Mouse (Mus musculus) embryonic facial prominence, embryonic 15.5 days (tissue): Measurements from ENCODE around the gene Tmem63c. TPM values are rescaled to one million over a fixed set of nuclear protein-coding genes. Genes with fewer than 3 reads are reported as not detected.
A peak's percentile ranks its signal among the peaks of the same experiment; 100 is the strongest.

ENCODE experiments used
- ATAC-seq: fragments of 200-750 bp; cut with Nextera tagmentation; 2 replicates; pipeline ENCODE4 v1.8.0; 2017; ENCODE audit warnings: low read depth, moderate TSS enrichment; ENCODE audit not compliant: insufficient number of reproducible peaks, low FRiP score, low TSS enrichment
- H3K27ac ChIP-seq: fragments of 300-500 bp; sonication (generic); replicated peaks from 2 replicates; pipeline ENCODE4 v1.5.1; 2015; ENCODE audit warnings: mild to moderate bottlenecking, inconsistent platforms
- H3K27me3 ChIP-seq: fragments of 300-500 bp; sonication (generic); 2 replicates; pipeline ENCODE4 v1.6.1; 2015; ENCODE audit warnings: inconsistent platforms
- H3K36me3 ChIP-seq: fragments of 300-500 bp; sonication (generic); 2 replicates; pipeline ENCODE4 v1.6.1; 2015; ENCODE audit warnings: mild to moderate bottlenecking, inconsistent platforms
- H3K4me1 ChIP-seq: fragments of 300-500 bp; sonication (generic); 2 replicates; pipeline ENCODE4 v1.6.1; 2015; ENCODE audit warnings: inconsistent platforms
- H3K4me2 ChIP-seq: fragments of 300-500 bp; sonication (generic); replicated peaks from 2 replicates; pipeline ENCODE4 v1.6.1; 2015; ENCODE audit warnings: mild to moderate bottlenecking, inconsistent platforms
- H3K4me3 ChIP-seq: fragments of 300-500 bp; sonication (generic); replicated peaks from 2 replicates; pipeline ENCODE4 v1.5.1; 2015; ENCODE audit warnings: mild to moderate bottlenecking, inconsistent platforms
- H3K9ac ChIP-seq: fragments of 300-500 bp; sonication (generic); 2 replicates; pipeline ENCODE4 v1.6.1; 2015; ENCODE audit warnings: inconsistent platforms
- H3K9me3 ChIP-seq: fragments of 300-500 bp; sonication (generic); replicated peaks from 2 replicates; pipeline ENCODE4 v1.6.1; 2016; ENCODE audit warnings: inconsistent platforms
- WGBS: fragments of 180-500 bp; shearing (Covaris S2); methylation state at CpG from one replicate; pipeline ENCODE4 v1.1.7; 2015; 5-methylcytosine and 5-hydroxymethylcytosine counted together
- polyA plus RNA-seq: library from polyadenylated mRNA; unstranded; fragments of >200 nt; fragmentation: Nextera tagmentation; extraction: Ambion mirVana; gene quantifications from 2 replicates; pipeline ENCODE4 v1.2.1, GENCODE M21; 2015

The Tmem63c gene
- 0.16 and 0.28 TPM in 2 replicates for polyA plus RNA-seq

DNA sequence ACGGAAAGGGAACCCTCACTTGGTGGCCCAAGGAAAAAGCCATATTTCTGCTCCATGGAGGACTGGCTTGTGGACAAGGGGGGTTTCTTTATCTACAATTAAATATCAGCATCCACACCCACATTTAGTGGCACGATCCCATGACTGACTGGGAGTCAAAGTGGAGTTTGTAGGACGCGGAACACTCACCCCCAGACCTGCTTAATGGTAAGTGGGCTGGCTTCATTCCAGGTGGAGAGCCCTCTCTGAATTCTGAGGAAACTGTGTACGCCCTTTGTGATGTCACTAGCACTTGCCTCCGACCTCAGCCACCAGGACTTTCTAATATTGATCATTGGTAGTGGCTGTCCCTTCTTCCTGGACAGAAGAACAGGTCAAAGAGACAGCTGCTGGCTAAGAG, at the start of gene Tmem63c:
TSS of gene Tmem63c (plus strand) at position 301 of the 400 bp plus-strand sequence.
- H3K27me3 ChIP-seq: peaks cover 2% of the 10 kb centered on the region
- no peaks in the 10 kb centered on the region for H3K36me3 ChIP-seq
- ATAC-seq: no peak
- no peak within 1 kb of the TSS for H3K4me3 ChIP-seq
- 78% methylated on average over 6 of the region's 6 CpGs for WGBS
- H3K4me1 ChIP-seq: no peaks in the 10 kb centered on the region
- H3K9ac ChIP-seq: no peak within 1 kb of the TSS
- H3K27ac ChIP-seq: no peak within 1 kb of the TSS
- no peak within 1 kb of the TSS for H3K4me2 ChIP-seq
- H3K9me3 ChIP-seq: no peaks in the 10 kb centered on the region

DNA sequence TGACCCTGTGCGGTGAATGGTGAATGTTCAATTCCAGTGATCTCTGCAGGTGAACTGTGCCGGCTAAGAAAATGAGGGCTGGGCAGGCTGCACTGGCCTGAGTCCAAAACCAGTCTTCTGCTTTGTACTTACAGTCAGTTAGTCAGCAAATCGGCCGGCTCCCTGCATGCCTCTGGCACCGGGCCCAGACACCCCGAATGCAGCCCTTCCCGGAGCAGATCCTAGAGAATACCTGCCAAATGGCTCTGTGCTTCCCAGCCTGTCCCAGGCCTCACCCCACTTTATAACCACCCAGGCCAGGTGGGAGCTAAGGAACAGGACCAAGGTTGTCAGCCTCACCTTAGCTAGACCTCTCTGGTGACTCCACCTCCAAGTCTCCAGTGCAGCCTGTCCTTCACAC, 47.9 kb upstream of the Tmem63c start:
- 22% methylated on average over 7 of the region's 7 CpGs for WGBS
- ATAC-seq: no peak
- Histone ChIP-seq H3K9me3 (no peaks in the 10 kb centered on the region), H3K4me2 (no peak overlapping the region), H3K27me3 (no peaks in the 10 kb centered on the region), H3K4me3 (no peak overlapping the region), H3K27ac (0 out of 2 replicates have a peak overlapping the region, but pooled peaks have one; percentile 28), H3K36me3 (no peaks in the 10 kb centered on the region), H3K4me1 (peaks cover 36% of the 10 kb centered on the region), H3K9ac (no peak overlapping the region)

DNA sequence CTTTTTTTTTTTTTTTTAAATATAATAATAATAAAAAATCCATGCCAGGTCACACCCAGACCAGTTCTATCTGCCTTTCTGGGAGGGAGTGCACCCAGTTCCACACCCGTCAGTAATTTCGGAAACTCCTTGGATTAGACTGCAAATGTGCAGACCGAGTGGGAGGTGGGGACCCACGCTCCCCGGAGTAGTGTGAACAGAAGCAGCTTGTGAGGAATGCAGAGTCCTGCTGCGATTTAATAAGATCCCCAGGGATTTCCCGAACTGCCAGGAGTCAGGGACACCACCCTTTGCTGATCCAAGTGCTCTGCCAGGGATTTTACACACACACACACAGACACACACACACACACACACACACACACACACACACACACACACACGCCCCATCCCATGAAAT, 47.4 kb upstream of the Tmem63c start:
- Histone ChIP-seq H3K36me3 (no peaks in the 10 kb centered on the region), H3K9me3 (no peaks in the 10 kb centered on the region), H3K4me1 (peaks cover 36% of the 10 kb centered on the region), H3K27ac (no peak overlapping the region), H3K4me3 (no peak overlapping the region), H3K4me2 (no peak overlapping the region), H3K9ac (no peak overlapping the region), H3K27me3 (no peaks in the 10 kb centered on the region)
- ATAC-seq: no peak
- 24% methylated on average over 8 of the region's 8 CpGs for WGBS

DNA sequence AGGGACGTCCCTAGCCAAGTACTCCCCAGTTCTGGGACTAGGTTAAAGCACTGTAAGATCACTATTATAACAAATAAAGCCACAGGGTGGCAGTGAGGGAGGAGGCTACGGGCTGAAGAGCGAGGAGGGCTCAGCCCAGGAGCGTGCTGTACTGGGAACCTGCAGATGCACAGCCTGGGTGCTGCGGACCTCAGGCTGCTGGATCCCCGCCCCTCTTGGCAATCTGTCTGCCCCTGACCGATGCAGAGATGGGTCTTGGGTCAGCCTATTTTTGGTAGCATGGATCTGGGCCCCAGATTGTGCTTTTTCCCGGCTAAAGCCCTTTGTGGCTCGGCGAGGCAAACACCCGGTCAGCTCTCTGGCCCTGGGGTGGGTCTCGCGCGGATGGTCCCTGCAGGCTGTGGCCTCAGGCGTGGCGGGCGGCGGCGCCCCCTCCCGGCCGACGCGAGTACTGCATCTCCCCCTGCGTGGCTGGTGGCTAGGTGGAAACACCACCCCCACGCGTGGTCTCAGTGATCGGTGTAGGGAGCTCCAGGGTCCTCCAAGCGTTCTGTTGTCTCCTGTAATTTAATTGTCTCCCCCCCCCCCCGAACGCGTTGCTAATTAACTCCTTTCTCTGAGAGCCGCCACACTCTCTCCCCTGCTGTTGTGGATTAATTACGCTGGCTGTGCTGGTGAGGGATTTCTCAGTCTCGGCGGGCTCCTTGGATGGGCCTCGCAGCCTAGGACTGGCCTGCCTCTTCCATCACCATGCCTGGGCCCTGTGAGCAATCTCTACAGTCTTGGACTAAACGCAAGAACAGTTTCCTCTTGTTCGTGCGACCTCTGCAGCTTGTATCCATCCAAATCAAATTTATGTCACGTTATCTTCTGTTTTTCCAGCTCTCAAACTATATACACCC, 46.5 kb upstream of the Tmem63c start:
- H3K9ac ChIP-seq: peak overlapping the region; percentile 15; the same call in 1 of the 2 replicates
- no peaks in the 10 kb centered on the region for H3K36me3 ChIP-seq
- peak; percentile 44; the same call in 1 of the 2 replicates for ATAC-seq
- H3K4me2 ChIP-seq: peak overlapping the region; percentile 60
- peak overlapping the region; percentile 60; the same call in 1 of the 2 replicates for H3K27ac ChIP-seq
- H3K4me1 ChIP-seq: peaks cover 36% of the 10 kb centered on the region
- H3K9me3 ChIP-seq: no peaks in the 10 kb centered on the region
- H3K27me3 ChIP-seq: peaks cover 4% of the 10 kb centered on the region; the same call in 1 of the 2 replicates
- 8% methylated on average over 40 of the region's 40 CpGs for WGBS
- peak overlapping the region; percentile 33 for H3K4me3 ChIP-seq

DNA sequence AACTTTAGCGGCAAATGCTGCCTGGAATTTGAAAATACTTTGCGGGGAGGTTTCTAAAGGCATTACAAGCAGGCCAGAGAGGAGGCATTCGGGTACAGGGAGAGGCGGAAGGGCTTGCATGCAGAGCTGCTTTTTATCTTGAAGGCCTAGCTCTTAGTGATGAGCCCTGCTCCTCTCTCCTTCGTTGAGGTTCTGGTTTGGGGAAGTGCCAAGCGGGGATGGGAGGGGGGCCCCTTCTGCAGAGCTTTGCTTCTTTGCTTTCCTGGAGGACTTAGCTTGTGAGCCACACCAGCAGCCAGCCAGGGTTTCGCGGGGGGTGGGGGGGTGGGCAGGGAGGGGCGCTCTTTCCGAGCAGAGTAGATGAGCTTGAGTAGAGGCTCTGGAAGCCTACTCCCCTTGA, 45.4 kb upstream of the Tmem63c start:
- Histone ChIP-seq H3K4me3 (no peak overlapping the region), H3K27me3 (peaks cover 7% of the 10 kb centered on the region; the same call in 1 of the 2 replicates), H3K4me2 (no peak overlapping the region), H3K36me3 (no peaks in the 10 kb centered on the region), H3K4me1 (peaks cover 36% of the 10 kb centered on the region), H3K9ac (no peak overlapping the region), H3K9me3 (no peaks in the 10 kb centered on the region), H3K27ac (no peak overlapping the region)
- 39% methylated on average over 10 of the region's 10 CpGs for WGBS
- ATAC-seq: no peak

DNA sequence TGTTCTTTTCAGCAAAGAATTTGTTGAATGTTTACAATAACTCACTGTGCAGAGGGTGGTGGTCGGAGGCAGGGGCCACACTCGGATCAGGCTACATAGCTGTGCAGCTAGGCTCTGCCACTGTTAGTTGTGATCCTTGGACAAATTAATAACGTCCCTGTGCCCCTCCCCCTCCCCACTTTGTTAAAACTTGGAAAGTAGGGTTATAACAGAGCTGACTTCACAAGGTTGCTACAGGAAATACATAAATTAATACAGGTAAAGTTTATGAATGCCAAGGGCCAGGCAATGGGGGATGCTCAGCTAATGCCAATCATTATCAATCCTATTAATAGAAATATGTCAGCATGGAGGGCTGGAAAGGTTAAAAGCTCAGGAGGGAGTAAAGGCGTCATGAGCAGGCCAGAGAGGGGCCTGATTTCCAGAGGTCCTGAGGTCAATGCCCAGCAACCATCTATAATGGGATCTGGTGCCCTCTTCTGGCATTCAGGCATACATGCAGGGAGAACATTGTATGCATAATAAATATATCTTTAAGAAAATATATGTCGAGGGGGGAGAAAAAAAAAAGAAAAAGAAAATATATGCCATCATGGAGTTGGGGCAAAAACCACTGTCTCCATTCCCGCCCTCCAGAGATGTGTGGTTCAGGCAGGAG, 44.5 kb upstream of the Tmem63c start:
- no peak overlapping the region for H3K27ac ChIP-seq
- no peaks in the 10 kb centered on the region for H3K36me3 ChIP-seq
- no peak overlapping the region for H3K9ac ChIP-seq
- no peak for ATAC-seq
- H3K4me2 ChIP-seq: no peak overlapping the region
- no peaks in the 10 kb centered on the region for H3K9me3 ChIP-seq
- H3K4me3 ChIP-seq: no peak overlapping the region
- WGBS: 53% methylated on average over 6 of the region's 6 CpGs
- H3K27me3 ChIP-seq: peaks cover 15% of the 10 kb centered on the region
- H3K4me1 ChIP-seq: peaks cover 36% of the 10 kb centered on the region

DNA sequence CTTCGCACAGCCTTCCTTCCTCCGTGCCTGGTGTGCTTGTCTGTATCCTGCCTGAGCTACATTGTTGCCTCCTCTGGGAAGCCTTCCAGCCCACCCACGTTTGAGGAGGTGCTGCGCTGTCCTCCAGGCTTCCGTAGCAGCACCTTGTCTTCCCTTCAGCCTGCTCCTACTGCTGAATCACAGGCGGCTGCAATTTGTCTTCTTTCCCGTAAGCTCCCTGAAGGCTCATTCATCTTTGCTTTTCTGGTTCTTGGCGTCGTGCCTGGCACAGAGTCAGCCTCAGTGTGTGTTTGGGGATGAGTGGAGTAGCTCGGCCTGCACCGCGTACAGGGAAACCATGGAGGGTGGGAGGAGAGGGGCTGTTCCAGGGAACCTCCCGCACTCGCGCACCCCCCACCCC, 43.3 kb upstream of the Tmem63c start:
- Histone ChIP-seq H3K36me3 (no peaks in the 10 kb centered on the region), H3K9ac (no peak overlapping the region), H3K4me1 (peaks cover 35% of the 10 kb centered on the region), H3K4me2 (no peak overlapping the region), H3K27me3 (peaks cover 20% of the 10 kb centered on the region), H3K27ac (no peak overlapping the region), H3K9me3 (no peaks in the 10 kb centered on the region), H3K4me3 (no peak overlapping the region)
- WGBS: 18% methylated on average over 15 of the region's 15 CpGs
- no peak for ATAC-seq

DNA sequence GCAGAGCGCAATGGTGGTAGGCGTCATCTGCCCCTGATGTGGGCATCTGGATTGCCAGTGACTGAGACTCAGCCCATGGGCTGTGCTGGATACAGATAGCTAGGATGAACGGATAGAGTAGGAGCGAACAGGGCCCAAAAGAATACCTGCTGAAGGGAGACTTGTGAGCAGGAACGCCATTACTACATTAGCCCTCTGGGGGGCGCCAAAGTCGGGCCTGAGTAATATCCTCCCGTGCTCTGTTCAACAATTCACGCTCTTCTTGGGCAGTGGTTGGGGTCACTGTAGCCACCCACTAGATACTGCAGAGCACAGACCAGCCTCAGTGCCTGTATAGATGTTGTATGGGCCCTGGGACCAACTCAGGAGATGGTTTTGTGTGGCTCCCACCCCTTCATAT, 40.0 kb upstream of the Tmem63c start:
- no peaks in the 10 kb centered on the region for H3K36me3 ChIP-seq
- H3K9me3 ChIP-seq: no peaks in the 10 kb centered on the region
- peaks cover 13% of the 10 kb centered on the region for H3K4me1 ChIP-seq
- WGBS: 29% methylated on average over 9 of the region's 9 CpGs
- H3K4me2 ChIP-seq: no peak overlapping the region
- H3K4me3 ChIP-seq: no peak overlapping the region
- H3K27me3 ChIP-seq: peaks cover 50% of the 10 kb centered on the region
- H3K27ac ChIP-seq: no peak overlapping the region
- ATAC-seq: no peak
- no peak overlapping the region for H3K9ac ChIP-seq

DNA sequence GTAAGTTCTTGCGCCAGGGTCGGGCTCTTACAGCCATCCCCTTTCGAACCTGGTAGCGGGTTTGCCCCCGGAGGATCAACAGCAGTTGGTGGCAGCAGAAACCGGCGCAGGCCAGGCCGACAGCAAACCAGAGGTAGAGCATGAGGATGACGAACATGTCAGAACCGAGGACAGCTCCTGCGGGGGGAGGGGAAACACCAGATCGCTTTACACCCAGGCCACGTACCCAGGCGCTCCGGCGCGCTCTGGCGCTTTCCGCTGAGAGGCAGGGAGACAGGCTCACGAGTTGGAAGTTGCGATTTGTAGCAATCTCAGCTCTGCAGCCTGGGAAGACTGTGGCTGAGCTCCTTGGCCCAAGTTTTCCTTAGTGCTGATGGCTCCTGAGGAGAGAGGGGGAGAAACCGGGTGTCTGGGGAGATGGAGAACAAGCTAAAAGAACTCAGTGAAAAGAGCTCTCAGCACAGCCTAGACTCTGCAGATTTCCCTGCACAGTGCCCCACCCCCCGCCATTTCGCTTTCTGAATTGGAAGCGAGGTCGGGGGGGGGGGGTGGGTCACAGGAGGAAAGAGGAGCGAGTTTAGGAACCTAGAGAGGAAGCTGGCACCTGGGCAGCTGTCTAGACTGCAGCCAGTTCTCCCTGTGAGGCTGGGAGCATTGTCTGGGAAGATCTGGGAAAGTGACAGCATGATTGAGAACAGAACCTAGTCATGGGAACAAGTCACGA, 37.5 kb upstream of the Tmem63c start:
- WGBS: 3% methylated on average over 28 of the region's 28 CpGs
- H3K27me3 ChIP-seq: peaks cover 73% of the 10 kb centered on the region
- no peak for ATAC-seq
- H3K4me3 ChIP-seq: no peak overlapping the region
- no peak overlapping the region; the same call in 1 of the 2 replicates for H3K4me2 ChIP-seq
- no peaks in the 10 kb centered on the region for H3K36me3 ChIP-seq
- H3K4me1 ChIP-seq: peaks cover 7% of the 10 kb centered on the region
- no peak overlapping the region for H3K27ac ChIP-seq
- no peaks in the 10 kb centered on the region for H3K9me3 ChIP-seq
- no peak overlapping the region for H3K9ac ChIP-seq

DNA sequence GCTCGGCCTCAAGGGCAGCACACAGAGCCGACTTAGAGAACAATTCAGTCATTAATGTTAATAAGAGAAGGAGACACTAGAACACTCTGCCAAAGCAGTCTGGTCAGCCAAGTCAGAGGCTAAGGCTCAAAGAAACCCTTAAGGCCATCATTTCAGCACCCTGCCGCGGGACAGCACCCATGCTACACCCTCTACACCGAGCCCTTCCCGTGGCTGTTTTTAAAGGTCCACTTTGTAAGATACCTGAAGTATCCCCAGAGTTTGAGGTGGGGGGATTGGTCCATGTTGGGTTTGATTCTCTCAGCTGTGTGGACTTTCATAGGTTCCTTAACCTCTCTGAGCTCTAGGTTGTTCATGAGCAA, 37.0 kb upstream of the Tmem63c start:
- Histone ChIP-seq H3K9ac (no peak overlapping the region), H3K36me3 (no peaks in the 10 kb centered on the region), H3K9me3 (no peaks in the 10 kb centered on the region), H3K4me2 (no peak overlapping the region), H3K27me3 (peaks cover 74% of the 10 kb centered on the region), H3K27ac (no peak overlapping the region), H3K4me1 (peaks cover 7% of the 10 kb centered on the region), H3K4me3 (no peak overlapping the region)
- 4% methylated on average over 6 of the region's 6 CpGs for whole genome bisulfite sequencing
- no peak for ATAC-seq

DNA sequence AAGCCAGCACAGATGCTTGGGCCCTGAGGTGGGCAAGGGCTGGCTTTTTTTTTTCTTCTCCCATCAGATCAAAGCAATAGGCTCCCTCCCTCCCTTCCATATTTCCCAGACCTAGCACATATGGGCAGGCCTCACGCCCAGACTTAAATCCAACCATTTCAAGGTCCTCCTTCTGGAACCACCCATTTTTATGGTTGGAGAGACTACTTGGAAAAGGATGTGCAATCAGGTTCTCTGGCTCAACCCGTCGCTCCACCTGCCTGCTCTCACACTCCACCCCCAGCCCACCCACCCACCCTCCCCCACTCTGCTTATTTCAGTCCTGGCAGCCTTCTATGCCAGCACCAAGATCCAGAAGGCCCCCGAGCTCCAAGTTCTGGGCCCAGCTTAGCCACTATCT, 34.6 kb upstream of the Tmem63c start:
- no peak for ATAC-seq
- H3K36me3 ChIP-seq: no peaks in the 10 kb centered on the region
- H3K27me3 ChIP-seq: peaks cover 88% of the 10 kb centered on the region
- H3K9ac ChIP-seq: no peak overlapping the region
- H3K9me3 ChIP-seq: no peaks in the 10 kb centered on the region
- no peak overlapping the region for H3K27ac ChIP-seq
- no peak overlapping the region for H3K4me2 ChIP-seq
- 66% methylated on average over 4 of the region's 4 CpGs for WGBS
- peaks cover 20% of the 10 kb centered on the region for H3K4me1 ChIP-seq
- no peak overlapping the region for H3K4me3 ChIP-seq
